Mouse (Mus musculus) brain, embryonic 14.5 days (tissue): Measurements from ENCODE around the gene 3110070M22Rik.
A peak's percentile ranks its signal among the peaks of the same experiment; 100 is the strongest.

Source experiments
- CTCF ChIP-seq: fragments of 200-500 bp; IDR thresholded peaks from 2 replicates; pipeline ENCODE4 v1.5.1; 2012; ENCODE audit warnings: inconsistent platforms, mild to moderate bottlenecking, moderate library complexity, borderline replicate concordance; ENCODE audit not compliant: insufficient read depth, insufficient read length; ENCODE audit errors: extremely low read depth
- POLR2A ChIP-seq: fragments of 200-500 bp; IDR thresholded peaks from 2 replicates; pipeline ENCODE4 v1.6.1; 2012; ENCODE audit warnings: mild to moderate bottlenecking, inconsistent platforms, borderline replicate concordance; ENCODE audit not compliant: poor library complexity, insufficient read depth, insufficient read length, severe bottlenecking; ENCODE audit errors: extremely low read depth

DNA sequence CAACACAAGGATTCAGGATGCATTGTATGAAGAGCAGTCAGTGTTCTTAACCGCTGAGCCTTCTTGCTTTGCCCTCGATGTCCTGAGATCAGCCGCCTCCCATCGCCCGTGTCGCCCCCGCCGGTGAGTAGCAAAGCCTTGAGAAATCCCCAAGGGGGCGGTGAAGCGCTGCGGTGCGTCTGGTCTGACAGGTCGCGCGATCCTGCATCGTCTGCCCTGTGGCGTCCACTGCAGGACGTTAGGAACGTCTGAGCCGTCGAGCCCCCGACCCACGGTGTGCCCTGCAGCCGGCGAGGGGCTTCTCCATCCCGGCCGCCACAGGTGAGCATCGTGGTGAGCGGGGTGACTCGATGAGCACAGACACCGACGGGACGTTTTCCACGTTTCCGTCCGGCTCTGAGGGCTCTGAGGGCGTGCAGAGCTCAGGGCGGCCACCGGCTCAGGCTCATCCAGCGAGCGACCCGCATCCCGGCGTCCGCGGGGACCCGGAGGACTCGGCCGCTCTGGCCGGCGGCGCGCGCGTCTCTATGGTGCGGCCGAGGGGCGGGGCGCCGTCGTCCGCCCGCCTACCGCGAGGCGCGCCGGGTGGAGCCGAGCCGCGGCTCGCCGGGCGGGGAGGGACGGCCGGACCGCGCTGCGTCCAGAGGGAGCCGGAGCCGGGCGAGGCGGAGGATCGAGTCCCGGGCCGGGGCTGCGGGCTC is at the start of gene 3110070M22Rik, which contains the start of gene Tmem267:
- TF ChIP-seq POLR2A (no peak; the same call in 1 of the 2 replicates), CTCF (peak; percentile 23; the same call in 1 of the 2 replicates)
